Mouse (Mus musculus) C2C12 (cell line): ENCODE data around the gene Olfr523. TPM values are rescaled to one million over a fixed set of nuclear protein-coding genes. Genes with fewer than 3 reads are reported as not detected.
A peak's percentile ranks its signal among the peaks of the same experiment; 100 is the strongest.
"Not testable (repeated sequence)": the region's sequence is repeated elsewhere in the genome, so short reads cannot be mapped to it uniquely, and the experiment has no call there.

Experiments
- H3K27me3 ChIP-seq: one replicate; pipeline ENCODE4 v1.6.1; 2011; ENCODE audit not compliant: control insufficient read depth, insufficient read depth, insufficient read length
- H3K36me3 ChIP-seq: one replicate; pipeline ENCODE4 v1.6.1; 2011; ENCODE audit not compliant: control insufficient read depth, insufficient read depth
- H3K4me3 ChIP-seq: one replicate; pipeline ENCODE4 v1.5.1; 2011; ENCODE audit warnings: mild to moderate bottlenecking, control low read depth; ENCODE audit not compliant: poor library complexity, insufficient read depth, severe bottlenecking
- H3K79me2 ChIP-seq: one replicate; pipeline ENCODE4 v1.6.1; 2011; ENCODE audit not compliant: control insufficient read depth, insufficient read depth
- H3K79me3 ChIP-seq: one replicate; pipeline ENCODE4 v1.6.1; 2011; ENCODE audit warnings: low read depth, control low read depth
- H3ac ChIP-seq: one replicate; pipeline ENCODE3; 2011; ENCODE audit warnings: low read depth; ENCODE audit not compliant: control insufficient read depth, insufficient read length
- CEBPB ChIP-seq: IDR thresholded peaks from one replicate; pipeline ENCODE4 v1.6.1; 2011; ENCODE audit warnings: low read depth, mild to moderate bottlenecking, control low read depth, moderate library complexity
- CTCF ChIP-seq: IDR thresholded peaks from one replicate; pipeline ENCODE4 v1.5.1; 2011; ENCODE audit not compliant: control insufficient read depth, insufficient read depth, insufficient read length
- FOSL1 ChIP-seq: IDR thresholded peaks from one replicate; pipeline ENCODE4 v1.8.0; 2011; ENCODE audit warnings: mild to moderate bottlenecking, low read length; ENCODE audit not compliant: poor library complexity, insufficient read depth, severe bottlenecking
- MAX ChIP-seq: IDR thresholded peaks from one replicate; pipeline ENCODE4 v1.6.1; 2011; ENCODE audit warnings: mild to moderate bottlenecking, control low read depth
- MYOD1 ChIP-seq: IDR thresholded peaks from one replicate; pipeline ENCODE4 v1.6.1; 2011; ENCODE audit warnings: low read depth; ENCODE audit not compliant: control insufficient read depth, insufficient read length
- MYOG ChIP-seq: IDR thresholded peaks from one replicate; pipeline ENCODE4 v1.6.1; 2011; ENCODE audit not compliant: control insufficient read depth, insufficient read length; ENCODE audit errors: extremely low read depth
- USF1 ChIP-seq: IDR thresholded peaks from one replicate; pipeline ENCODE4 v1.6.1; 2011; ENCODE audit warnings: low read depth, mild to moderate bottlenecking, control low read depth, moderate library complexity
- long read RNA-seq, 2 experiments: library from polyadenylated mRNA; unstranded; transcript quantifications; one replicate each; pipeline ENCODE4 v2.0.0; 2019 to 2020
- polyA plus RNA-seq: library from polyadenylated mRNA; unstranded; fragments of >200 nt; fragmentation: generic; extraction: Trizol; gene quantifications from one replicate; pipeline ENCODE4 v1.2.1, GENCODE M21; 2012; ENCODE audit warnings: missing spikeins

Olfr523 gene
- polyA plus RNA-seq = not detected
- long read RNA-seq, experiment 1 = 0 reads
- long read RNA-seq, experiment 2 = 0 reads

DNA sequence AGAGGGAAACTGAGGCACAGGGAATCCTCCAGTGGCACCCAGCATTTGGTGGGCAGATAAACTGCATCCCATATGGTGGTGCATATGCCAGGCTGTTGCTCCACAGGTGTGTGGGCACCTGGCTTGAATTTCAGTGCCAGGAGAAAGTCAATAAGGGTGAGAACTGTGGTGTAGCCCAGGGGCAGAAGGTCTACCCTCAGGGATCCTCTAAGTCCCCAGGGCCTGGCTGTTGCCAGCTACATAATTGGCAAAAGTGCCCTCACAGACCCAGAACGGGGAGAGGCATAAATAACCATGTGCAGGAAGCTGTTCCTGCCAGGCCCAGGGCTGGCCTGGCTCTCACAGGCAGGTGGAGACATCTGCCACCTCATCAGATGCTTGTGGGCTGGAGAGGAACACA is at the start of gene Olfr523:
Gene Olfr523 (plus strand): TSS at position 282 of the 400 bp plus-strand sequence.
- TF ChIP-seq MYOD1 (no peak), FOSL1 (no peak), MAX (no peak), USF1 (no peak), MYOG (no peak), CTCF (no peak), CEBPB (no peak)
- Histone ChIP-seq H3K27me3 (peaks cover 7% of the 10 kb centered on the region), H3K79me3 (no peaks in the 10 kb centered on the region), H3K79me2 (no peaks in the 10 kb centered on the region), H3K4me3 (no peak within 1 kb of the TSS), H3K36me3 (no peaks in the 10 kb centered on the region), H3ac (no peak within 1 kb of the TSS)

GRCm38 (mm10) chr7:140124382-140124781 is 48.6 kb upstream of the Olfr523 start:
- Histone ChIP-seq H3K79me3 (no peaks in the 10 kb centered on the region), H3ac (no peak overlapping the region), H3K27me3 (no peaks in the 10 kb centered on the region), H3K36me3 (no peaks in the 10 kb centered on the region), H3K79me2 (no peaks in the 10 kb centered on the region), H3K4me3 (no peak overlapping the region)
- TF ChIP-seq CEBPB (no peak), FOSL1 (no peak), MYOD1 (no peak), CTCF (no peak), USF1 (no peak), MYOG (no peak)

DNA sequence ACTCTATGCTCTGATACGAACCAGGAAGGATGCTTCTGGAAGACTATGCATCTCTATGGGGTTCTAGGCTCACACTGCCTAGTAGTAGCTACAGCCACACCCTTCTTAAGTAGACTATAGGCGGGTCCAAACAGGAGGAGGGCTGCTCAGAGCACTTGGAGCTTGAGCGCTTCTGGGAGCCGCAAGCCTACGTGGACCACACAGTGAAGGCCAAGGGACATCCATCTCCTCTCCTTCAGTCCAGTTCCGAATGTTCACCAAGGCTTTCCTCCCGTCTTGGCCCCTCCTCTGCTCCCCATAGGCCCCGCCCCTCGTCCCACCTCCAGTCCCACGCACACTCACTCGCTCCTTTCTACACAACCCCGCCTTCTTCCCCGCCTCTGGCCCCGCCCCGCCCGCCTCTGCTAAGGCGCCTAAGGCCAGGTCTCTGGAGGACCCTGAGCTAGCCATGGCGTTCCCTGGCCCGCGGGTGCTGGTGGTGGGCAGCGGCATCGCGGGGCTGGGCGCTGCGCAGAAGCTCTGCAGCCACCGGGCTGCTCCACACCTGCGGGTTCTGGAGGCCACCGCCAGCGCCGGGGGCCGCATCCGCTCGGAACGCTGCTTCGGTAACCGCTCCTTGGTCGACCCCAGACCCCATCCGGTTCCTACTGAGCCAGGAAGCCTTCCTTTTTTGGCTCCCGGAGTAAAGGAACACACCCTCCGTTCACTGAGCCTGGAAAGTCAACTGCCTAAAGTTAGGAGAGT is 47.6 kb upstream of the Olfr523 start:
- TF ChIP-seq USF1 (no peak), FOSL1 (no peak), CTCF (no peak), CEBPB (no peak), MYOD1 (no peak), MAX (no peak), MYOG (no peak)
- H3ac ChIP-seq = peak overlapping the region; percentile 67

DNA sequence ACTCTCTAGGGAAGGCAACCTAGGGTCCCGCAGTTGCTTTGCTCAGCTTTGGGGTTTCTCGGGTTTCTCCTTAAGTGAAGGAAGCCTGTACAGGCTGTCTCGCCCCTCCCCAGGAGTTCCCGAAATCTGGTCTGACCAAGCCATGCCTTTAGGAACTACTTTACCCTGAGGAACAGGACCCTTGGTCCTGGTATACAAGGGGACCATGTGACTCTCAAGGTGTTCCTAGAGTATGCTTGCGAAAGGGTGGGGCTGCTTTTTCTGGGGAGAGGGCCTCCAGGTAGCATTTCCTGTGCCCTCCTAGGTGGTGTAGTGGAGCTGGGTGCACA is 47.0 kb upstream of the Olfr523 start:
- no peaks in the 10 kb centered on the region for H3K79me2 ChIP-seq
- no peaks in the 10 kb centered on the region for H3K79me3 ChIP-seq
- H3K4me3 ChIP-seq = peak overlapping the region; percentile 30
- H3K27me3 ChIP-seq = no peaks in the 10 kb centered on the region
- H3ac ChIP-seq = peak overlapping the region; percentile 67
- no peak for TF ChIP-seq CEBPB
- TF ChIP-seq FOSL1 = no peak
- no peak for TF ChIP-seq USF1
- no peak for TF ChIP-seq MYOG
- TF ChIP-seq MYOD1 = no peak
- TF ChIP-seq CTCF = no peak
- no peak for TF ChIP-seq MAX
- H3K36me3 ChIP-seq = no peaks in the 10 kb centered on the region

More for the DNA sequence above, 47.6 kb upstream of the Olfr523 start:
- Histone ChIP-seq H3K36me3 (no peaks in the 10 kb centered on the region), H3K79me2 (no peaks in the 10 kb centered on the region), H3K27me3 (no peaks in the 10 kb centered on the region), H3K79me3 (no peaks in the 10 kb centered on the region), H3K4me3 (peak overlapping the region; percentile 30)

DNA sequence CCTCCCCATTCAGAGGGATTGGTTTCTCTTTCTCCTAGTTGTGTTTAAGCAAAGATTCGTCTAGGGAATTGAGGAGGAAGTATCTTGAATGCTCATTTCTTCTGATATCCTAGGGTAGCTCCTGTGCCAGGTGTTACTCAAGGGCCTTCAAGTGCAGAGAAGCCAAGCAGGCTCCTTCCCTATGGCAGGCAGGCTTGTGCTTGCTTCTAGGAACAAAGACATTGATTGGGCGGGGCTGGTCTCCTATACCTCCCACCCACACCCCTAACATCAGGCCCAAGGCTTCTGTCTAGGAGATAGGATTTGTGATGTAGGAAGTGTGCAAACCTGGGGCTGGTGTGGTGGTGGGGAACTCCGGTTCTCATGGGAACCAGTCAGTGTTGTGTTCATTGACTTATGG is 46.1 kb upstream of the Olfr523 start:
- no peaks in the 10 kb centered on the region for H3K79me3 ChIP-seq
- H3K36me3 ChIP-seq = no peaks in the 10 kb centered on the region
- H3K79me2 ChIP-seq = no peaks in the 10 kb centered on the region
- no peaks in the 10 kb centered on the region for H3K27me3 ChIP-seq
- no peak for TF ChIP-seq USF1
- no peak for TF ChIP-seq CTCF
- no peak for TF ChIP-seq CEBPB
- no peak overlapping the region for H3ac ChIP-seq
- H3K4me3 ChIP-seq = no peak overlapping the region

DNA sequence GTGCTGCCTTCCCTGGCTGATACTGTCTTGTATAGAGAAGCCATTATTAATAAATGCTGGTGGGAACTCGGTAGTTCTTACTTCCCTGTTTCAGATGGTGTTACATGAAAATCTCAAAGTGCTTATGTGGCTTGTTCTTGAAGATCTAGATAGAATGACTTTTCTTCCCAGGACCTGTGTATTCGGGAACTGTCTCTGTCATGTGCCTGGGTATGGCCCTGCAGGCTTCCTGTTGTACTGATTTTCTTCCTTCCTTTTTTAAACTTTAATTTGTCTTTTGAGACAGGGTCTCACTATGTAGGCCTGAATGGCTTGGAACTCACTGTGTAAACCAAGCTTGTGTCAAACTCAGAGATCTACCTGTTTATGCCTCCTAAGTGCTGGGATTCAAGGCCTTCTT is 45.1 kb upstream of the Olfr523 start:
- Histone ChIP-seq H3K27me3 (no peaks in the 10 kb centered on the region), H3ac (no peak overlapping the region), H3K79me3 (no peaks in the 10 kb centered on the region), H3K36me3 (no peaks in the 10 kb centered on the region), H3K4me3 (no peak overlapping the region), H3K79me2 (no peaks in the 10 kb centered on the region)
- TF ChIP-seq USF1 (no peak), FOSL1 (no peak), CTCF (no peak), CEBPB (no peak), MYOG (no peak), MAX (no peak), MYOD1 (no peak)

DNA sequence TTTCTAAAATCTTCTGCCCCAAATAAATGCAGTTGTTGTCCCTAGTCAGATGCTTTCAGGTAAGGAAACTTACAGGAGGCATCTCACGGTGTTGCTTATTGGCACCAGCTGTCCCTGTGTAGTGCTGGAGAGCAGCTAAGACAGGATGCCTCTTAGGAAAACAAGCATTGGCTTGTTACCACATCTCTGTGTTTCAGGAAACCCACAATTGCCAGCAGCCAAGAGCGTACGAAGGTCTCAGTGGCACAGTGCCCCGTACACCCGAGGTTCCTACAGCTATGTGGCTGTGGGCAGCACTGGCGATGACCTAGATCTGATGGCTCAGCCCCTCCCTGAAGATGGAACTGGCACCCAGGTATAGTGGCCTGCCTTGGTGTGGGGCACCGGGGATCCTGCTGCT is 40.8 kb upstream of the Olfr523 start:
- H3ac ChIP-seq, H3K27me3 ChIP-seq, H3K79me2 ChIP-seq, H3K4me3 ChIP-seq, H3K36me3 ChIP-seq, H3K79me3 ChIP-seq: not testable (repeated sequence)

DNA sequence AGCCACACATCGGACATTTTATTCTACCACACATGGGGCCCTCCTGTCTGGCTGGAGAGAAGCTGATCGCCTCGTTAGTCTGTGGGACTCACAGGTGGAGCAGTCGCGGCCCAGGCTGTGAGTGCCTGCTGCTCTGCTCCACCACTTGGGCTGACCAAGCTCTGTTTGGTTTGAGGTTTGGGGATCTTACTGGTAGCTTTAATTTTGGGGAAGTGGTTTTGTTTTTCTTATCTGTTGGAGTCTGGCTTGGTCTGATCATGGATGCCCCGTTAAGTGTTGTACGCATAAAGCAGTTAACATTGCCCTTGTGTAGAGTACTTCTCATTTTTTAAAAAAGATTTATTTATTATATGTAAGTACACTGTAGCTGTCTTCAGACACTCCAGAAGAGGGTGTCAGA is 39.0 kb upstream of the Olfr523 start:
- not testable (repeated sequence) for H3ac ChIP-seq, H3K36me3 ChIP-seq, H3K27me3 ChIP-seq, H3K79me3 ChIP-seq, H3K4me3 ChIP-seq, H3K79me2 ChIP-seq
